Mouse (Mus musculus): Measurements from ENCODE around the gene Sntb2. TPM values are rescaled to one million over a fixed set of nuclear protein-coding genes. Genes with fewer than 3 reads are reported as not detected.
A peak's percentile ranks its signal among the peaks of the same experiment; 100 is the strongest.

The Sntb2 gene
- total and polyA plus RNA-seq, 3 experiments, result 3.6 to 3.8 TPM; not detected in 1

DNA sequence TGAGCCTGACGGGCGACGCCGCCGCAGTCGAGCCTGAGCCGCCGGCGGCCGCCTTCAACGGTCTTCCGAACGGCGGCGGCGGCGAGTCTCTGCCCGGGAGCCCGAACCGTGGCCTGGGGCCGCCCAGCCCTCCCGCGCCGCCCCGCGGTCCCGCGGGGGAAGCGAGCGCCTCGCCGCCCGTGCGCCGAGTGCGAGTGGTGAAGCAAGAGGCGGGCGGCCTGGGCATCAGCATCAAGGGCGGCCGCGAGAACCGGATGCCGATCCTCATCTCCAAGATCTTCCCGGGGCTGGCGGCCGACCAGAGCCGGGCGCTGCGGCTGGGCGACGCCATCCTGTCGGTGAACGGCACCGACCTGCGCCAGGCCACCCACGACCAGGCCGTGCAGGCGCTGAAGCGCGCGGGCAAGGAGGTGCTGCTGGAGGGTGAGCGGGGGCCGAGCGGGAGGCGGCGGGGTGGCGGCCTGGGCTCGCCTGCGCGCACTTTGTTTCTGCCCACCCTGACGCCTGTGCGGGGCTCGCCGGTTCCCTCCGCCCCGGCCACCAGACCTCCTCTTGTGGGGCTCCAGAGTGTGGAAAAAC lies 438 bp downstream of the Sntb2 start:
- Histone ChIP-seq H3K9ac (ENCODE audit: control insufficient read depth, low read depth, low read length, poor library complexity, severe bottlenecking) (peak overlapping the region; percentile 86), H3K27ac (ENCODE audit: control insufficient read depth, low read depth, low read length) (peak overlapping the region; percentile 18; the same call in 1 of the 2 replicates), H3K27me3 (ENCODE audit: control insufficient read depth in 1 of 2, insufficient read depth in 2 of 2, low read length in 2 of 2) (no peaks in the 10 kb centered on the region), H3K4me1 (ENCODE audit: control insufficient read depth in 1 of 2, insufficient read depth in 2 of 2, low read length in 2 of 2) (peaks cover 4 to 11% of the 10 kb centered on the region in 2 experiments; a peak in 2 of 4 replicates), H3K79me2 (ENCODE audit: control insufficient read depth, insufficient read depth, low read length, poor library complexity) (peaks cover 3% of the 10 kb centered on the region), H3K36me3 (ENCODE audit: control insufficient read depth in 1 of 2, insufficient read depth in 2 of 2, low read length in 2 of 2) (peaks cover 0 to 12% of the 10 kb centered on the region in 2 experiments; a peak in 2 of 4 replicates), H3K4me3 (ENCODE audit: control insufficient read depth in 1 of 2, insufficient read depth in 1 of 2, low read depth in 2 of 2, low read length in 2 of 2) (peak overlapping the region; percentile 63 to 95), H3K9me3 (replicated peaks; ENCODE audit: insufficient read depth, low read length) (no peaks in the 10 kb centered on the region)
- DNase-seq (ENCODE audit: low read depth, low spot score), result peak; percentile 60
- TF ChIP-seq MAX (IDR thresholded peaks at IDR 0.05; ENCODE audit: low read length) (peak; percentile 21; the same call in 1 of the 2 replicates), ZNF384 (IDR thresholded peaks at IDR 0.05; ENCODE audit: low read depth, low read length) (no peak), ETS1 (IDR thresholded peaks at IDR 0.05; ENCODE audit: low read depth, low read length) (0 out of 2 replicates have a peak, but pooled peaks have one; percentile 16)

- peaks cover 0 to 12% of the 10 kb centered on the region in 2 experiments; a peak in 2 of 4 replicates for H3K36me3 ChIP-seq (ENCODE audit: control insufficient read depth in 1 of 2, insufficient read depth in 2 of 2, low read length in 2 of 2)
- H3K9ac ChIP-seq (ENCODE audit: control insufficient read depth, low read depth, low read length, poor library complexity, severe bottlenecking), result peak overlapping the region; percentile 86
- TF ChIP-seq CHD2 (IDR thresholded peaks at IDR 0.05; ENCODE audit: low read length) (no peak), MXI1 (IDR thresholded peaks at IDR 0.05; ENCODE audit: low read depth, low read length) (peak; percentile 73), RCOR1 (IDR thresholded peaks at IDR 0.05; ENCODE audit: low read depth, low read length) (0 out of 2 replicates have a peak, but pooled peaks have one; percentile 44), MAZ (IDR thresholded peaks at IDR 0.05; ENCODE audit: low read depth, low read length) (no peak), CTCF (IDR thresholded peaks at IDR 0.05 in 2 of 3, conservative IDR thresholded peaks at IDR 0.05 in 1 of 3; ENCODE audit: control insufficient read depth in 1 of 3, insufficient read depth in 1 of 3, low read depth in 2 of 3, low read length in 3 of 3, poor library complexity in 1 of 3, severe bottlenecking in 1 of 3) (no peak), USF1 (IDR thresholded peaks at IDR 0.05; ENCODE audit: low read depth, low read length) (0 out of 2 replicates have a peak, but pooled peaks have one; percentile 38), MAFK (IDR thresholded peaks at IDR 0.05; ENCODE audit: borderline replicate concordance, low read depth, low read length) (peak; percentile 29; the same call in 1 of the 2 replicates), GATA1 (IDR thresholded peaks at IDR 0.05; ENCODE audit: low read depth, low read length) (no peak), MYB (IDR thresholded peaks at IDR 0.05; ENCODE audit: low read depth, low read length) (no peak), BHLHE40 (IDR thresholded peaks at IDR 0.05; ENCODE audit: borderline replicate concordance, low read depth, low read length) (peak; percentile 46; the same call in 1 of the 2 replicates), KAT2A (conservative IDR thresholded peaks at IDR 0.05; ENCODE audit: low read depth, low read length) (no peak), HCFC1 (IDR thresholded peaks at IDR 0.05; ENCODE audit: low read depth, low read length) (no peak), TCF12 (IDR thresholded peaks at IDR 0.05; ENCODE audit: low read depth, low read length) (no peak)
- peak; percentile 60 for DNase-seq (ENCODE audit: low read depth, low spot score)
- H3K79me2 ChIP-seq (ENCODE audit: control insufficient read depth, insufficient read depth, low read length, poor library complexity), result peaks cover 3% of the 10 kb centered on the region
- H3K27me3 ChIP-seq (ENCODE audit: control insufficient read depth in 1 of 2, insufficient read depth in 2 of 2, low read length in 2 of 2), result no peaks in the 10 kb centered on the region
- H3K27ac ChIP-seq (ENCODE audit: control insufficient read depth, low read depth, low read length), result no peak overlapping the region
- peaks cover 4 to 11% of the 10 kb centered on the region in 2 experiments; a peak in 2 of 4 replicates for H3K4me1 ChIP-seq (ENCODE audit: control insufficient read depth in 1 of 2, insufficient read depth in 2 of 2, low read length in 2 of 2)
- H3K9me3 ChIP-seq (replicated peaks; ENCODE audit: insufficient read depth, low read length), result no peaks in the 10 kb centered on the region
- H3K4me3 ChIP-seq (ENCODE audit: control insufficient read depth in 1 of 2, insufficient read depth in 1 of 2, low read depth in 2 of 2, low read length in 2 of 2), result peak overlapping the region; percentile 63 to 95
Observed at GRCm38 (mm10) chr8:106936478-106937051, 1.0 kb downstream of the Sntb2 start.
